In genomic region chr12:85150321-85151001, GRCm38 (mm10) we compare ENCODE assay signal across 8 mouse cellular contexts. TPM values are rescaled to one million over a fixed set of nuclear protein-coding genes. Genes with fewer than 3 reads are reported as not detected.
A peak's percentile ranks its signal among the peaks of the same experiment; 100 is the strongest.
DNase-seq lines count a peak whose midpoint lies in the region; ATAC-seq and TF ChIP-seq lines count a peak whose summit lies in the region.

No protein-coding gene starts in this region.

- H3K4me2 ChIP-seq in forebrain, embryonic 14.5 days (ENCODE audit: low read length) = peak overlapping the region; percentile 50
- peak overlapping the region; percentile 40 for H3K4me2 ChIP-seq in limb, embryonic 15.5 days

- ATAC-seq in forebrain, embryonic 14.5 days = no peak; the same call in 1 of the 2 replicates
- no peak for ATAC-seq in limb, embryonic 15.5 days (ENCODE audit: insufficient number of reproducible peaks, low FRiP score, low TSS enrichment, low read depth)

- no peak for TF ChIP-seq CTCF in lung, adult 2 months (IDR thresholded peaks at IDR 0.05; ENCODE audit: insufficient read depth, low read length)
- no peak for TF ChIP-seq CTCF in small intestine, adult 2 months (IDR thresholded peaks at IDR 0.05; ENCODE audit: extremely low read depth, insufficient read length, insufficient replicate concordance, low read depth, low read length)

- H3K4me3 ChIP-seq in lung, adult 2 months (replicated peaks; ENCODE audit: extremely low read depth, low read depth, low read length) = peak overlapping the region; percentile 22
- H3K4me3 ChIP-seq in forebrain, embryonic 14.5 days (ENCODE audit: low read depth, low read length) = peak overlapping the region; percentile 39
- H3K4me3 ChIP-seq in limb, embryonic 15.5 days = peak overlapping the region; percentile 16; the same call in 1 of the 2 replicates
- peak overlapping the region; percentile 41 for H3K4me3 ChIP-seq in small intestine, adult 2 months (ENCODE audit: low read depth, low read length)

- DNase-seq in lung, adult 2 months = no peak
- DNase-seq in lung, postnatal 25 days (ENCODE audit: low spot score) = no peak
- DNase-seq in forebrain, embryonic 14.5 days (ENCODE audit: low spot score) = no peak
- DNase-seq in adrenal gland, postnatal 36 days = no peak
- no peak for DNase-seq in testis, postnatal 14 days (ENCODE audit: low spot score)
- DNase-seq in layer of hippocampus, postnatal 14 days (ENCODE audit: low spot score in 2 of 2) = no peak

- H3K9ac ChIP-seq in forebrain, embryonic 14.5 days (ENCODE audit: low read length) = peak overlapping the region; percentile 67
- H3K9ac ChIP-seq in limb, embryonic 15.5 days = no peak overlapping the region

- TF ChIP-seq POLR2A in lung, adult 2 months (IDR thresholded peaks at IDR 0.05; ENCODE audit: borderline replicate concordance, extremely low read depth, low read depth, low read length) = no peak
- no peak for TF ChIP-seq POLR2A in small intestine, adult 2 months (IDR thresholded peaks at IDR 0.05; ENCODE audit: low read depth, low read length)

- 19% methylated on average over 20 of the region's 20 CpGs for WGBS in lung, adult 2 months
- WGBS in forebrain, embryonic 14.5 days = 10% methylated on average over 20 of the region's 20 CpGs
- WGBS in limb, embryonic 15.5 days = 16% methylated on average over 20 of the region's 20 CpGs
- 36% methylated on average over 20 of the region's 20 CpGs for WGBS in small intestine, adult 2 months

- peaks cover 4% of the 10 kb centered on the region; the same call in 1 of the 2 replicates for H3K4me1 ChIP-seq in lung, adult 2 months (ENCODE audit: control insufficient read depth, insufficient read depth, low read length)
- H3K4me1 ChIP-seq in forebrain, embryonic 14.5 days (ENCODE audit: control insufficient read depth, insufficient read depth, low read length) = 0 out of 2 replicates have a peak, but pooled peaks cover 2% of the 10 kb centered on the region
- peaks cover 20% of the 10 kb centered on the region for H3K4me1 ChIP-seq in limb, embryonic 15.5 days
- peaks cover 2% of the 10 kb centered on the region; the same call in 1 of the 2 replicates for H3K4me1 ChIP-seq in small intestine, adult 2 months (ENCODE audit: control insufficient read depth, insufficient read depth, insufficient read length, low read length)

- H3K9me3 ChIP-seq in forebrain, embryonic 14.5 days (replicated peaks; ENCODE audit: control insufficient read depth, low read length) = no peaks in the 10 kb centered on the region
- no peaks in the 10 kb centered on the region for H3K9me3 ChIP-seq in limb, embryonic 15.5 days

- H3K27ac ChIP-seq in forebrain, embryonic 14.5 days (ENCODE audit: low read depth, low read length) = no peak overlapping the region
- H3K27ac ChIP-seq in limb, embryonic 15.5 days = no peak overlapping the region
- H3K27ac ChIP-seq in small intestine, adult 2 months (ENCODE audit: insufficient read depth, low read depth, low read length) = no peak overlapping the region

- H3K36me3 ChIP-seq in forebrain, embryonic 14.5 days (ENCODE audit: control insufficient read depth, insufficient read depth, low read length) = 0 out of 2 replicates have a peak, but pooled peaks cover 2% of the 10 kb centered on the region
- H3K36me3 ChIP-seq in limb, embryonic 15.5 days = no peaks in the 10 kb centered on the region
- no peaks in the 10 kb centered on the region for H3K36me3 ChIP-seq in small intestine, adult 2 months (ENCODE audit: control insufficient read depth, insufficient read depth, low read length)

- H3K27me3 ChIP-seq in forebrain, embryonic 14.5 days (replicated peaks; ENCODE audit: control insufficient read depth, insufficient read depth, low read length) = 0 out of 2 replicates have a peak, but pooled peaks cover 4% of the 10 kb centered on the region
- peaks cover 24% of the 10 kb centered on the region for H3K27me3 ChIP-seq in limb, embryonic 15.5 days
- H3K27me3 ChIP-seq in small intestine, adult 2 months (ENCODE audit: control insufficient read depth, insufficient read depth, low read length) = no peaks in the 10 kb centered on the region

RNA-seq across cellular contexts. Expression of gene Rps6kl1, which starts 0.6 kb away (rescaled TPM):
- 1.1 and 1.4 TPM in 2 replicates for polyA plus RNA-seq in lung, adult 2 months (2012; rRNA removed)
- polyA plus RNA-seq in forebrain, embryonic 14.5 days (2014; fragmentation: Nextera tagmentation; extraction: Ambion mirVana) = 11.7 and 16.6 TPM in 2 replicates
- polyA plus RNA-seq in limb, embryonic 15.5 days (2015; fragmentation: Nextera tagmentation; extraction: Ambion mirVana) = 0.53 and 0.88 TPM in 2 replicates
- polyA plus RNA-seq in small intestine, adult 2 months (2012; rRNA removed) = 0.25 and 0.68 TPM in 2 replicates
- under 1 TPM; 0.46 to 0.50 TPM for total RNA-seq in adrenal gland, postnatal 36 days (2021)
- 10 to 100 TPM; 41.1 to 43.1 TPM for total RNA-seq in layer of hippocampus, postnatal 14 days (2021)

RNA-seq across cellular contexts. Expression of gene Pgf, which starts 27.1 kb away (rescaled TPM):
- polyA plus RNA-seq in lung, adult 2 months (2012; rRNA removed) = 3.0 and 3.6 TPM in 2 replicates
- polyA plus RNA-seq in forebrain, embryonic 14.5 days (2014; fragmentation: Nextera tagmentation; extraction: Ambion mirVana) = 6.7 and 7.2 TPM in 2 replicates
- polyA plus RNA-seq in limb, embryonic 15.5 days (2015; fragmentation: Nextera tagmentation; extraction: Ambion mirVana) = 15.5 and 18.4 TPM in 2 replicates
- 0.48 and 0.90 TPM in 2 replicates for polyA plus RNA-seq in small intestine, adult 2 months (2012; rRNA removed)
- total RNA-seq in adrenal gland, postnatal 36 days (2021) = 1 to 10 TPM in 1 of 2 experiments, under 1 TPM in 1; 0.43 to 2.1 TPM
- total RNA-seq in layer of hippocampus, postnatal 14 days (2021) = 1 to 10 TPM; 5.2 to 6.6 TPM

RNA-seq across cellular contexts. Expression of gene Dlst, which starts 39.8 kb away (rescaled TPM):
- polyA plus RNA-seq in lung, adult 2 months (2012; rRNA removed) = 62.8 and 88.7 TPM in 2 replicates
- polyA plus RNA-seq in forebrain, embryonic 14.5 days (2014; fragmentation: Nextera tagmentation; extraction: Ambion mirVana) = 77.5 and 87.1 TPM in 2 replicates
- polyA plus RNA-seq in limb, embryonic 15.5 days (2015; fragmentation: Nextera tagmentation; extraction: Ambion mirVana) = 96.0 and 108 TPM in 2 replicates
- polyA plus RNA-seq in small intestine, adult 2 months (2012; rRNA removed) = 74.2 and 125 TPM in 2 replicates
- 100 to 1,000 TPM; 348 to 363 TPM for total RNA-seq in adrenal gland, postnatal 36 days (2021)
- 100 to 1,000 TPM; 169 to 175 TPM for total RNA-seq in layer of hippocampus, postnatal 14 days (2021)

RNA-seq across cellular contexts. Expression of gene Prox2, which starts 39.9 kb away (rescaled TPM):
- 2.6 and 2.8 TPM in 2 replicates for polyA plus RNA-seq in lung, adult 2 months (2012; rRNA removed)
- 1.3 and 1.6 TPM in 2 replicates for polyA plus RNA-seq in forebrain, embryonic 14.5 days (2014; fragmentation: Nextera tagmentation; extraction: Ambion mirVana)
- polyA plus RNA-seq in limb, embryonic 15.5 days (2015; fragmentation: Nextera tagmentation; extraction: Ambion mirVana) = 3.6 and 3.9 TPM in 2 replicates
- polyA plus RNA-seq in small intestine, adult 2 months (2012; rRNA removed) = 0.42 and 1.3 TPM in 2 replicates
- total RNA-seq in adrenal gland, postnatal 36 days (2021) = 1 to 10 TPM; 2.5 to 4.9 TPM
- total RNA-seq in layer of hippocampus, postnatal 14 days (2021) = 1 to 10 TPM; 2.1 to 2.4 TPM
